Mouse (Mus musculus) right cerebral cortex, postnatal 25 days (tissue): Measurements from ENCODE around the gene Depdc5.

Source experiments
- DNase-seq: peaks from one replicate; pipeline ENCODE4 v3.0.0; 2022

Depdc5 gene

DNA sequence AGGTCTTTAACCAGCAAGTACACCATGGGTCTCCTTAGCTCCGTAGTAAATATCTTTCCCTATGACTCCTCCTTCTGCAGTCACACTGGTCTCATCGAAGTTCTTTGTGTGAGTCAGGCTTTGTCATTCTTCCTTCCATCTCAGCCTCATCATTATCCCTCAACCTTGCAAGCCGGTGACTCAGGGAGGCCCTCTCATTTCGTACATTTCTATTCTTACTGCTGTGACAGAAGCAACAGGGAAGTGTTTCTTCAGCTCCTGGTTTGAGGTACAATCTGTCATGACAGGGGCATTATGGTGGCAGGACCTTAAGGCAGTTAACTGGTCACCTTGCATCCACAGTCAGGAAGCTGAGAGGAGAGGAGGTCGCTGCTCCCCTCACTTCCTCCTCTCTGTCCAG, 139.3 kb downstream of the Depdc5 start:
- DNase-seq: no peak

DNA sequence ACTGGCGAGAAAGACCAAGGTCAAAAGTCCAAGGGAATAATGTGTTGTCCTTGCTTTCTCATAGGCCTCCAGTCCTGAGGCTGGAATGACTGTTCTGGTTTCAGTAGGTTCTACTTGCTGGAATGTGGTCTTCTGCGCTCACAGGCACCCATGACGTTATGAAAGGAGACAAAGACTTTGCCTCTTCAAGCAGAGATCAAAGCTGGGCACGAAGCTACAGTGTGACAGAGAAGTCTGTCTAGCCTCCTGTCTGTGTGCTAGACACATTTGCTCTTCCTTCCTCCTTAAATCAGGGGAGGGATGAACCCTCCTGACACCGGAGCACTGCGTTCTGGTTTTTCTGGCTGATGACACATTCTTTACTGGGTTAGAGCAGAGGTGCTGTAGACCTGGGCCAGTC, 140.0 kb downstream of the Depdc5 start:
- no peak for DNase-seq

DNA sequence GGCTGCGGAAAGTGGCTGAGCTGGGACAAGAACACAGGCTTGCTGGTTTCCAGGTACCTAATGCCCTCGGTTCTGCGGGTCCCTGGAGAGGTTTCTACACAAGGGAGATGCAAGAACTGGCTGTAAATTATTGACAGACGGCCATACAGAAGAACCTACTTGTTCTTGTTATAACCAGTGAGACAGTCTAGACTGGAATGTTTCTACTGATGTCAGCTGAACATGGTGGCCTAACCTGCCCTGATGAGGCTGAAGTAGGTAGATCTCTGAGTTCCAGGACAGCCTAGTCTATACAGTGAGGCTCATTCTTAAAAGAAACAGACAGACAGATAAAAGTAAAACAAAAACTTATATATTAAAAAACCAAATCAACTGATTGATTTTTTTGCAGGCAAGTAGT, 140.6 kb downstream of the Depdc5 start:
- no peak for DNase-seq

DNA sequence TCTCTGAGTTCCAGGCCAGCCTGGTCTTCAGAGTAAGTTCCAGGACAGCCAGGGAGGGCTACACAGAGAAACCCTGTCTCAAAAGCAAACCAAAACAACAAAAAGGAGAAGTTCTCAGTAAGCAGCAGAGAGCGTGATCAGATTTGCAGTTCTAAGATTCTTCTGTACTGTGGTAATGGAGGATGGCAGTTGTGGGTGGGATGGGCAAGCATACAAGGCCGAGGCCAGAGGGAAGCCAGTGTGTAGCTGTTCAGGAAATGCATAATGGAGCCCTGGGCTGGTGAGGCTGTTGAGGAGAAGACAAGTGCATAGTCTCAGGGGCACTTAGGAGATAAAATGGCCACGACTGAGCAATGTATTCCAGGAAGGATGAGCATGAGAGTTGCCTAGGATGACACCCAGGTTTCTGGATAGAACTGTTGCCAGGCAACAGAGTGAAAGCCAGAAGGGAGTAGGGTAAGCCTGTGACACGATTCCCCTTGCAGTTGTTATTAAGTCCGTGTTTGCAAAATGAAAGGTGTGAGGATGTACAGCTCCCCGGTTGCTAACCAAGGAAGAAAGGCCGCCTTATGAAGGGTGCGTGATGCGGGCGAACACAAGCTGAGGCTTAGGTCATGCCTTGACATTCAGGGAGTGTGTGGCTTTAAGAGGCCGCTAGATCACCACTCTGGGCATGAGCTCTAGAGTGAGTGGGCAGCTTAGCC, 142.1 kb downstream of the Depdc5 start:
- DNase-seq: peak; percentile 56

DNA sequence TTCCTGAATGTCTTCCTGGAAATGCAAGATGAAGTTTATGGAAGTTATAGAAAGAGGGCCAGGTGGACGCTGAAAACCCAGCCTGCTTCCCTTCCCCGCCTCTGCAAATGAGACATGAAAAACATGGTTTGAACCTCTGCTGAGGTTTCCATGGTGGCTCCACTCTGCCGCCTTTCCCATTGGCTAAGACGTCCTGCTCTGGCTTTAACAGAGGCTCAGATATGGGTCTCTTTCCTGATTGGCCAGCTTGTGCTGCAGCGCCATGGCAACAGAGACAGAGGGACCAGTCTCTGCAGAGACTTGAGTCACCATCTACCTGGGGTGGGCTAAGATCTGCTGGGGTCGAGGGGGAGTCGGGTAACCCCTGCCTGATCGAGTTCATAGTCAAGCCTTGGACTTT, 143.2 kb downstream of the Depdc5 start:
- DNase-seq: peak; percentile 83

DNA sequence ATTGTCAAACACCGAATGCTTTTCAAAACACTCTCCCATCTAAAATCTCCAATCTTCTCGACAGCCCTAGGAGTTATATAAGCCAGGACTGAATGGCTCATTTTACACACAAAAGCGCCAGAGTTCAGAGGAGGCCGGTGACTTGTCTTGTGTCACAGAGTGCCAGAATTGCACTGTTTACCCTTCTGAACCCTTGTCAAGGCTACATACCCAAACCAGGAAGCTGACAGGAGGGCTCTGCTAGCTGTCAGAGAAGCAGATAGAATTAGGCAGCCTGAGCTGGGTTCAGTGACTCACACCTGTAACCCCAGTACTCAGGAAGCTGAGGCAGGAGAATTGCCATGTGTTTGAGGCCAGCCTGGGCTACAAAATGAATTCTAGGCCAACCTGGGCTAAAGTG, 143.9 kb downstream of the Depdc5 start:
- DNase-seq: no peak

DNA sequence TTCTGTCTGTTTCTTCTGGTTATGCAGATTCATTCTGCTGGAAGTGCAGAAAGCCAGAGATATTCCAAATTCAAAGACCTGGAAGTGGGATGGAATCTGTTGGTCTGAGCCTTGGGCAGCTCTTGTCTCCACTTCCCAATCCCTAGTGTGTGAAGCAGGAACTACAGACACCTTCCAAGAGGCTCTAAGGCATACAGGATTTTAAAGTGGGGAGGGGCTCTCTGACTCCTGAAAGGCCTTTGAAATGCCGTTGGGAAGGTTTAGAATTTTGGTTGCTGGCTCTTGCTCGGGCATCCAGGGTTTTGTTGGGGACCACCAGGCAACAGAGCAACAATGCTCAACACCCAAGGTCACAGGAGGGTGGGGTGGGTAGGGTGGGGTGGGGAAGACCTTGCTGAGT, 145.8 kb downstream of the Depdc5 start:
- no peak for DNase-seq

DNA sequence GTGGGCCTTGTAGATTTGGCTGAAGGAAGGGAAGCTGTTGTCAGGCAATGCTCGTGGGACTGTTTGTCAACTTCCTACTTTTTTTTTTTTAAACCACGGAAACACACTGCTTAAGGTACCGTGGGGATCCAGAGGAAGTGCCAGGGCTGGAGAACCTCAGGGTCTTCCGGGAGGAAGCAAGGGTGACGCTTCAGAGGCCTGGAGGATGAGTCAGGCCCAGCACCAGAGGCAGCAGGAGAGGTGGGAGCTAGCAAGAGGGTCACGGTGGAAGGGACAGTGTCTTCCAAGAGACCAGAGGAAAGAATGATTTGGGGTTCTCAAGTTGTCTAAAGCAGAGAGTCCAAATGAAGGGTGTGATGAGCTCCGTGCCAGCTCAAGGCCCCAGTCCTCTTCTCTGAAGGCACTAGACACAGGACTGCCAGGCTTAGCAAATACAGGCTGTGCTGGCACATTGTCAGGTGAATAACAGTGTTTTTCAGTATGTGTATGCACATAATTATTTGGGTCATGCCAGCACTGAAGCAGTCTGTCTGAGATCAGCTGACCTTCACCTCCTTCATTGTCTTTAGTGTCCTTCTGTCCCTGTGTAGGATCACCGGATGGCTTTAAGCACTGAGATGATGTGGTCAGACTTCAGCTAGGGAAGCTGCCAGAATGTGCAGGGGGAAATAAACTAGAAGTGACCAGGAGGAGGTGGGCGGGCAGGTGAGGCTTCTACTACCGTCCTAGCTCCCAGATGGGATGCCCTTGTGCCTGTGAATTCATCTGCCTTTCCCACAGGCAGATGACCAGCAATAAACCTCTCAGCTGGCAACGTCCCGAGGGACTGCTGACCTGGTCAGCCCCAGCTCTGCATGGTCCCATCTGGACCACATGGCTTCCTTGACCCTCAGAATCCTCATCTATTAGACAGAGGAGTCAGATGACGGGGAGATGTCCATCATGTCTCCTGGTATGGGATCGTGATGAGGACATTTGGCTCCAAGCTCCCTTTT, 146.6 kb downstream of the Depdc5 start:
- DNase-seq: no peak

DNA sequence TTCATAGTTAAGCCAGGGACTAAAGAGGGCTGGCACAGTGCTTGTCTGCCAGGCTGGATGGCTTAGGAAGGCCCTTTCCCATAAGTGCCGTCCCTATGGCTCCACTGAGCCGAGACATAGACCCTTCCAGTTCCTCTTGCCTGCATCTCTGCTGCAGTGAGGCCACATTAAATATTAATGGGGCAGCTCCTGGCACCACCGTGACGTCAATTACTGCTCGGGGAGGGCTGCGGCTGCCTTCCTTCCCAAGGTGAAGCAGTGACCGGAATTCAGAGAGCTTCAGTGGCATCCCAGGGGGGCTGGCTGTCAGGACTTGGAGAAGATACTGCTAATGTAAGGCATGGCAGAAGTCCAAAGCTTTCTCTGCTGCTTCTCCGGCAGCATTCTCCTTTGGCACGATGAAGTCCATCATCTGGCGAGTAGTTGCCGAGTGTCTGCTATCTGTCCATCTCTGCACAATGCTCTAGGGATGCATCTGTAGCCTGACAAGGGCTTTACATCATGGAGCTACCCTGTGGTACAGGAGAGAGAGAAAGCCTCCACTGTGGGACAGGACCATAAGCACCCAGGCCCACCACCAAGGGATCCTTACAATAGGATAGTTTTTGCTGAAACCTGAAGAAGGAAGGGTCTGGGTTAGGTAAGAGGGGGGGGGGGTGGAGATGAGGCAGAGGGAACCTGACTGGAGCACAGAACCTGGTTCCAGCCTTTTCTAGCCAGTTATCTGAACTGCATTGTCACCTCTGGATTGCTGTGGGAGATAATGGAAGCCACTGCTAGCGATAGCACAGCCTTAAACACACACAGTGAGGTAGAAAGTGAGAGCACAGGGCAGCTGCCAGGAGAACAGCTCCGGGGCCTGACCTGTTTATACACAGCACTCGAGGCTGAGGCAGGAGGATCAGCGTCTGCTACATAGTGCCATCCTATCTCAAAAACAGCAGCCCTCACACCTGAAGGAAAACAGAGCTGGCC, 147.9 kb downstream of the Depdc5 start:
- peak; percentile 49 for DNase-seq

DNA sequence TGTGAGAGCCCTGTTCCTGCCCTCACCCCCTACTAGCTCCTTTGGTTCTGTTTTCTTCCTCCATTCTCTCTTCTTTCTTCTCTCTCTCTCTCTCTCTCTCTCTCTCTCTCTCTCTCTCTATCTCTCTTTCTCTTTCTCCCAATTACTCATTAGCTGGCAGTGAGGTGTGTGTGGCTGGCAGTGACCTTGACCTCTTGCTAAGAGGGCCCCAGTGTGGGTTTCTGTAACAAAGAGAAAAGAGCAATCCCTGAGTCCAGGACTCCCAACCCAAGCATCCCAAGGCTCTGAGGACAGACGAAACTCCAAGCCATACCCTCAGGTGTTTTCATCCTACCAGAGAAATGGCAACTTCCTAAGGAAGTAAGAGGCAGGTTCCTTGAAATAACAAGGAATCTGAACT, 150.6 kb downstream of the Depdc5 start:
- DNase-seq: no peak

DNA sequence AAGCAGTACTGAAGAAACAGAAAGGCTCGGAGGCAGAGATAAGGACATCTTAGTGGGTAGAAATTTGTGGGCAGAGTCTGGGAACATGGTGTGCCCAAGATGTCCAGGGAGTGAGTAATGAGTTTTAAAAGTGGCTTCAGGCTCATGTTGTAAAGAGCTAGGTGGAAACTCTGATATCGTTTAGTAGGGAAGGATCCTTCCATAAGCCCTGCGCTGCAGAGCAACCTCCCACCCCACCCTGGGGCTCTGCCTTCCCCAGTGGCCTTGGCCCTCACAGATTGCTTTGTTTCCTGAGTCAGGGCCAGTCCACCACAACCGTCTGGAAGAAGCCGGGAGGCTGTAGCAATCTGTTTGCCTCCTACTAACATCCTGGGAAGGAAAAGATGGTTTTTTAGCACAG, 152.1 kb downstream of the Depdc5 start:
- DNase-seq: no peak

DNA sequence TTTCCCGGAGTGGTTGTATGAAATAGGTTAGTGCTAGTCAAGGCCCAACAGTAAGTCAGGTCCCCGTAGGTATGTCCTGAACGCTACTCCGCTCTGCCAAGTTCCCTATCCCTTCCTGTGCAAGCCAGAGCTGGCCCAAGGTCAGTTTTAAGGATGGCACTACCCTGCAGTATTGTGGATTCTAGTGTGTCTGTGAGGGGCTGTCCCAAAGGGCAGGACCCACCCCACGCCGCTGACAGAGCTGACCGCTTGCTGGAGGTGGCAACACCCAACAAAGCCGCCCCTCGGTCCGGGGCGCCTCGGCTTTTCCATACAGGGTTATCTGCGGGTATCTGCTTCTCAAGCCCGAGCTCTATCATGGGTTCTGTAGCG, 154.7 kb downstream of the Depdc5 start:
- DNase-seq: no peak

DNA sequence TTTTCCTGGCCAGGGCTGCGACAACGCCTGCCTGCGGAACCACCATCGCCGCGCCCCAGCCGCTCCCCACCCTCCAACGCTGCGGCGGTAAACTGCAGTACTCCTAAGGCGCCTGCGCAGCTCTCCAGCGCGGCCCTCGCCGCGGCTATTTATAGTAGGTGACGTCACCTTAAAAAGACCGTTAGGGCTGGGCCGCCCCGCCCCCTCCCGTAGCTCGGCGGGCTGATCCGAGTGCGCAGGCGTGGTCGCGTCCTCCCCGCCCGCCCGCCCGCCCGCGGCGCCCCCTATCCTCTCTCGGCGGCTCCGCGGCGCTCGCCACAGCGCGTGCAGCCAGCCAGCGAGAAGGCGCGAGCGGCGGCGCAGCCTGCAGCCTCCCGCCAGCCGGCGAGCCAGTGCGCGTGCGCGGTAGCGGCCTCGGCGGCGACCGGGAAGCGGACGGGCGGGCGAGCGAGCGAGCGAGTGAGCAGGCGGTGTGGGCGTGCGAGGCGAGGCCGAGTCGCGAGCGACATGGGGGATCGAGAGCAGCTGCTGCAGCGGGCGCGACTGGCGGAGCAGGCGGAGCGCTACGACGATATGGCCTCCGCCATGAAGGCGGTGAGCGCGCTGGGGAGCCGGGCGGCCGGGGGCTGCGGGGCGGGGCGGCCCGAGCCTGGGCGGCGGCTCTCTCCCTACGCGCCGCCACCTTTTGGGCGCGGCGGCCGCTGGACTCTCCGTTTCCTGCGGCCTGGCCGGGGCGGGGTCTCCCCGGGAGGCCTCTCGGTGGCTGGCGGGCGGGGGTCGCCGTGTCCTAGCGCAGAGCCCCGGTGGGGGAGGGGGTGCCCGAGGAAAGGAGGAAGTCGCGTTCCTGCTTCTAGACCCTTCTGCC, 155.3 kb downstream of the Depdc5 start, which contains the start of gene Ywhah:
Gene Ywhah, plus strand, starts transcription at position 256 of the 865 bp plus-strand sequence.
- DNase-seq: peak; percentile 97

DNA sequence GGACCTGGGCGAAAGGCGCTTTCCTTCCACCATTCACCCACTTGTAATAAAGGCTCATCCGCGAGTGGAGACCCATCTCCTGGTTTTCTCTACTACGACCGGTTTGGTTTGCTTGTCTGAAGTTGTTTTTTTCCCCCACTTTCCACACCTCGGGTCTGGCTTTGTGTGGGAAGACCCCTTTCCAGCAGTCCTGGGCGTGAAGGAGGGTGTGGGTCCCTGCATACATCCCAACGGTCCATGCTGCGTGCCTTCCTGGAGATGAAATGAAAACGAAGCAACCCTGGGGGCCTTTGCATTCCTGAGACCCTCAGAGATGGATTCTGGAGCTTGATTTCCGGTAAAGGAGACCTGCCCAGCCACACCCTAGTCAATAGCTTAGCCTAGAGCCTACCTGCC, 155.9 kb downstream of the Depdc5 start:
- DNase-seq: no peak

DNA sequence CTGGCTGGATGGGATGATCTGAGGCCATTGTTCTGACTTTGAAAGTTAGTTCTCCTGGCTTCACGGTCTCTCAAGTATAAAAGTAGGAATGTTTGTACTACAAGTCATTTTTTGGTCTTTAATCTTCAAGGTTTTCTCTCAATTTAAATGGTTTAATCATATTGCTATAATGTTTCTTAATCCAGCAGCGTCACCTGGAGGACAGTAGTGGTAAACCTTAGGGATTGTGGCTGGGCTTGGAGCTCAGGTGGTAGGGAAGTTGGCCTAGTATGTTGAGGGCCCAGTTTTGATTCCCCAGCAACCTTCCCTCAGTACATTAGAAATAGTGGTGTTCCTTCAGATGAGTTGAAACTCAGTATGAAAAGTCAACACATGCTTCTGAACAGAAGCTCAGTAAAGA, 158.1 kb downstream of the Depdc5 start:
- no peak for DNase-seq

DNA sequence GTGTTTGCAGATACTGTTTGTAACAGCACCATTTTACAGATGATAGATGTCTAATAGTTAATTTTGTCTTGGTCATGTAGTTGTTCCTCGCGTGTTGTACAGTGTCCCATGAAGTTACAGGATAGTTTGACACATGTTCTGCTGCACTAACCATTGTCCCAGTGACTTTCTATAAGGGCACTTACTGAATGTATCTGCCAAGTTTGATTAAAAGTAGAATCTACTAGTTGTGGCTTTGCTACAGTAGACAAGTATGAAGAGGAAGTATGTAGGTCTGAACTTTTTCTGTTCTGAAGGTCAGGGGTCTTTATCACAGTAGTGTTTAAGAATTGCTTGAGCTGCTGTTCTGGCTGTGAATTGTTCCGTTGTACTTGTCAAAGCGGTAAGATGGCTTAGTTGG, 159.8 kb downstream of the Depdc5 start:
- no peak for DNase-seq

DNA sequence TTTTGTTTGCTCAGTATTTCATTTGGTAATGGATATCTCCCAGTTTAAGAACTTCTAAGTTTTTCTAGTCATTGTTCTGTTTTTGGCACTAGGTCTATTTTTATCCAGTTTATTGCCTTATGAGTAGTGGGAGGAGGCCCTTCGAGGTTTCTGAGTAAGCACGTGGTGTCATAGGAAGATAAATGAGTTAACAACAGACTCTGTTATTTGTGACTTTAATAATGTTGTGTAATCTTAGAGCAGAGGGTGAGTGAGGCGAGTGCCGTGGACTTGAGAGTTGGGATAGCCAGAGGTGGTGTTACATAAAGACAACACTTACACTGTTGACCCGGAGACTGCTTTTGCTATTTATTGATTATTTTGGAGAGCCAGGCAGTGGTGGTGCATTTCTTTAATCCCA, 161.0 kb downstream of the Depdc5 start:
- DNase-seq: no peak

DNA sequence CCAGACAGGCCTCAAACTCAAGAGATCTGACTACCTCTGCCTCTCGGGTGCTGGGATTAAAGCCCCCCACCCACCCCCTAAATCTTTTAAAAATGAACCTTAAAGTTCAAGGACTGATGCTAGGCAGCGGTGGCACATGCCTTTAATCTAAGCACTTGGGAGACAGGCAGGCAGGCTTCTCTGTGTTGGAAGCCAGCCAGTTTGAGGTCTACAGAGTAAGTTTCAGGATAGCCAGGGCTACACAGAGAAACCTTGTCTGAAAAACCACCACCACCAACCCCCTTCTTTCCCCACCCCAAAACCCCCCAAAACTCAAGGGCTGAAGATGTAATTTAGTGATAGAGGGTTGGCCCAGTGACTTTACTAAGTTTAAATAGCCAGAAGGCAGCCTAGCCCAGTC, 165.2 kb downstream of the Depdc5 start:
- DNase-seq: no peak

DNA sequence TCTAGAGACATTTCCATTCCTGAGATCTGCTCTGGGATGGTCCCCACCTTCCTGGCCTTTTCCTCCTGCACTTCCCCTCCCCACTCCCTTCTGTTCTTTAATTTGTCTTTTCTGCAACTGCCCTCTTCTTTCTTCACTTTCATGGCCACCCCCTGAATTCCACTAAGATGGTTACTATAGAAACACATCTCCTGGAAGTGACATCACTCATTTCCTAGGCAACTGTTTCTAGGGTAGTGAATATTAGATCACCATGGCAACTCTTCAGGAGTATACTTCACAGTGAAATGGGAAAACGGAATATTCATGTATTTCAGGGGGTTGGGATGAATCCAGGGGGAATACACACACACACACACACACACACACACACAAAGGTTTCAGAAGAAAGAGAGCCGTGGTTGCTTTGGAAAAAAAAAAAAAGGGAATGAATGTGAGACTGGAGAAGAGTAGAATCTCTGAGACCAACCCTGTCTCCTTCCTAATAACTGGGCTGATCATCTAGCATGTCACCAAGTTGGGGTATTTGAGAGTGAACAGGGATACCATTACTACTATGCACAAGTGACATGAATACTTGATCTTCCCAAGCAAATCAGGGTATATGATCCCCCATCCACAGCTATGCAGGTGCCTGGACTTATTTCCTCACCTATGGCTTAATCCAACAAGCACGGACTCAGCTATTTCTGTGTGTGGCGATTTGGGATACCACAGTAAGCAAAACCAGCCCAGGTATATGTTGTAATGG, 167.1 kb downstream of the Depdc5 start:
- DNase-seq: no peak

DNA sequence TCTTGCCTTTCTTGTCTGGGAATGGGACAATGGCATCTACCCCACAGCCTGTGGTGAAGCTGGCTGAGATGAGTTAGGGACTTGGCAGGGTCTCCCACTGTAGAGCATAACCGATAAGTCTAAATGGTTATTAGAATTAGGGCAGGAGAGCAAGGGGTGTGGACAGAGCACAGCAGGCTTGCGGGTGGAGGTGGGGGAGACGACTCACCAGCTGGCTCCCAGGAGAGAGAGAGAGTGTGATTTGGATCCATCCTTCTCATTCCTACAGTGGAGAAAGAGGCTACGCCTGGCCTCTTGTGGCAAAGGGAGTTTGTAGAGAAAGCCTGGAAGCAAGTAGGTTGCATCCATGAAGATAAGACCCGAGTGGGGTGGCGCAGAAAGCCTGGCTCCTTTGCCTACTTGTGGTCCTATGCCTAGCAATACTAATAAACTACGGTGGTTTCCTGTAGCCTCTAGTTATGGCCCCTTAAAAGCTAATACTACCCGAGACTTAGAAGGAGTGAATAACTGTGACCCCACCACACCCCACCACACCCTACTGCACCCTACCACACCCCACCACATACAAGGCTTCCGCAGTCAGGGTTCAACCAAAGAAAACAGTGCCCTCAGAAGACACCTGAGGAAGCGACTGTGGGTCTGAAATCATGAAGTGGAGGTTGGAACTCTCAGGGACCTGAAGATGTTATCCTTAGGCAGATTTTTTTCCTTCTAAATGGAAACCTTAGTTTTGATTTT, 168.7 kb downstream of the Depdc5 start:
- DNase-seq: no peak
